Mouse (Mus musculus): ENCODE measurements around the gene Etfbkmt.

DNA sequence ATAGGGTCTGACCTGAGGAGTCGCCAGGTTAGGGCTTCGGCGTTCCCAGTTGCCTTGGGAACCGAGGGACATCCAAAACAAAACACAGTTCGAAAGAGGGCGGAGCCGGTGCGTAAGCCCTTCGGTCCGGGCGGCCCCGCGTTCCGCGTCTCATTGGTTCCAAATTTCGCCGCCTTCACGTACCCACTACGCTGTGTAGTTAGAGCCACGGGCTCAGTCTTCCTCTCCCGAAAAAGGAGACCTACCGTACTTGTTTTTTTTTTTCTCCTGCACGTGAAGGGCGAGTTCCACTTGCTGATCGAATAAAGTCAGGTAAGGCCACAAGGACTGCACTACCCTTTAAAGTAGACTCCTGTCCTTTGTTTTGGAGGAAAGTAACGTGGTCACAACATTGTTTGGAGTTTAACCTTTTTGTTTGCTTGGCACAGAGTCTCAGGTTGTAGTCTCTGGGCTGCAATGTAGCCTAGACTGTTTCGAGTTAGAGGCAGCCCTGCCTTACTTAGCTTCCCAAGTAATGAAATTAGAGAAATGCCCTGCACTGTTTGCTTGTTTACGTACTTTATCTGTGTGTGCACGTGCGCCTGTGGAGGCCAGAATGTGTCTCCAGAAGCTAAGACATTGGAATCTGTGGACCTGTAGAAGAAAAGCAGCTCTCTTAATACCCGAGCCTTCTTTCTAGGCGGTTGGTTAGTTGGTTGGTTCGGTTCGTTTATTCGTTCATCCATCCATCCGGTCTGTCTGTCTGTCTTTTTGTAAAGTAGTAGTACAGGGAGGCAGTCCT, 1.9 kb downstream of the Etfbkmt start:
- no peak for TF ChIP-seq CTCF (IDR thresholded peaks at IDR 0.05)
- peak; percentile 74 for TF ChIP-seq POLR2A (IDR thresholded peaks at IDR 0.05; ENCODE audit: insufficient read depth, low read depth, low read length)

Measured in heart, adult 2 months (tissue).